Mouse (Mus musculus) liver, adult 10 weeks (tissue): ENCODE results near the gene Lrrc49. TPM values are rescaled to one million over a fixed set of nuclear protein-coding genes. Genes with fewer than 3 reads are reported as not detected.

Experiments used
- polyA plus RNA-seq: library from polyadenylated mRNA; stranded (reverse); fragments of 350-450 nt; fragmentation: Illumina TruSeq; extraction: RNeasy Lipid Tissue Mini Kit (QIAGEN cat#74804); gene quantifications from one replicate; pipeline ENCODE4 v1.2.3, GENCODE M21; 2014; ENCODE audit warnings: low read depth, low replicate concordance

Lrrc49 gene
- polyA plus RNA-seq, result 0.90 TPM

GRCm38 (mm10) chr9:60687891-60688324 lies at the start of gene Lrrc49:
Gene Lrrc49, minus strand, starts transcription at chr9:60688158.

DNA sequence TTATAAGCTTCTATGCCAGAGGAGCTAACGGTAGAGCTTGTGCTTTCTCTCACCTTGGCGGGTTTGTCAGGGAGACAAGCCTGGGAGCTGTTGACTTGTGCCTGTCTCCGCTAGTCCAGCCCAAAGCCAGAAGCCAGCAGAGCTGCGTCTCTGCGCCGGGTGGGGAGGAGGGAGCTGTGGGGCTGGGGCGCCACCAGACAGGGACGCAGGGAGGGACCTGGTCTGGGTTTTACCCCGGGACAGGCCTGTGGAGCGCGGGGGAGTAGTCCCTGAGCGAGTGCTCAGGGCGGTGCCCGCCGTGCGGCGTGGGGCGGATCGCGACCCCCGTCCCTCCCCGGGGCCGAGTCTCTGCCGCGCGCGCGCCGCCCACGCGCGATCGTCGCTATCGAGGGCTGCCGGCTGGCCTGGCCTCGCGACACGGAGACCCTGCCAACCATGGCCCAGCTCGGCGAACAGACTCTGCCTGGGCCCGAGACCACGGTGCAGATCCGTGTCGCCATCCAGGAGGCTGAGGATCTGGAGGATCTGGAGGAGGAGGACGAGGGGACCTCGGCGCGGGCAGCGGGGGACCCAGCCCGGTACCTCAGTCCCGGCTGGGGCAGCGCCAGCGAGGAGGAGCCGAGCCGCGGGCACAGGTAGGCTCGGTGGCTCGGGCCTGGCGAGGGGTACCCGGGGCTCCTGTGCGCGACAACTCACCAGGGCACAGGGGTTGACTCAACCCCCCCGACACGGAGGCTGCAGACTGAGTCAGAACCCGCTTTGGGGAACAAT lies 25.0 kb upstream of the Lrrc49 start, which contains the start of gene Larp6:
Larp6 (plus strand) TSS at position 219 of the 771 bp plus-strand sequence.

GRCm38 (mm10) chr9:60521806-60522264 lies 166.1 kb downstream of the Lrrc49 start, which contains the start of gene Thsd4:
Gene Thsd4, minus strand, starts transcription at chr9:60522046.

Other genes starting within 250 kb of the Lrrc49 start
- 0.24 TPM for gene Thsd4, start 166.1 kb downstream of the Lrrc49 start, polyA plus RNA-seq
- gene Larp6, start 24.8 kb upstream of the Lrrc49 start, polyA plus RNA-seq, result not detected
- gene Uaca, start 106.4 kb upstream of the Lrrc49 start, polyA plus RNA-seq, result 2.1 TPM